Mouse (Mus musculus): Measurements from ENCODE around the gene Afap1l2. TPM values are rescaled to one million over a fixed set of nuclear protein-coding genes. Genes with fewer than 3 reads are reported as not detected.

The Afap1l2 gene
- polyA plus RNA-seq, 1 experiment from 2014 or later: 22.0 TPM

DNA sequence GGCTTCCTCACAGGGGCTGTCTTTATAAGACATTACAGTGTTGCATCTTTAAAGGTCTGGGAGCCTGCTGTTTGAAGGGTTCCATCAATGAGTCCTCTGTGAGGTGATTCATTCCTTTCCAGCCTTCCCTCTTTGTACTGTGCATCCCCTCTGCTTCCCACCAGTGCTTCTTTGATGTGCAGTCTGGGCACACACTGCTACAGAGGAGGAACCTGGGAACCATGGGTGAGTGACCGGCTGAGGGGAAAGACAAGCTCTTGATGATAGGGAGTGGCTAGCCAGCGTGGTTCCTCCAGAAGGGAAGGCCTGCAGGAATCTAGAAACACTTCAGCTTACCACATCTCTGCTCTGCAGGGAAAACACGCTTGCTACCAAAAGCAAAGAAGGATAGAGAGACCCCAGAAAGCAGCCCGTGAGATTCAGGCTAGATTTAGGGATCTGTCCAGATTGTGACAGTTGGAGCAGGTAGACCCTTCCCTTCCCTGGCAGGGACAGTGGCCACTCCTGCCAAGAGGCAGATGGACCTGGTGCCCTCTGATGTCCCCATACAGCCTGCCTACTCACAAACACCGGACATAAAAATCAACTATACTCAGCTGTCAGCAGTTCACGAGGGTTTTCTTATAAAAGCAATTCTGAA, 59.9 kb downstream of the Afap1l2 start:
- Histone ChIP-seq H3K27ac (ENCODE audit: low read length) (no peak overlapping the region), H3K36me3 (ENCODE audit: insufficient read depth, low read length) (no peaks in the 10 kb centered on the region; the same call in 1 of the 2 replicates), H3K4me3 (ENCODE audit: low read length) (no peak overlapping the region), H3K9me3 (ENCODE audit: low read length) (peaks cover 5% of the 10 kb centered on the region; the same call in 1 of the 2 replicates), H3K4me2 (replicated peaks; ENCODE audit: low read depth, low read length) (no peak overlapping the region), H3K27me3 (ENCODE audit: insufficient read depth, low read length) (no peaks in the 10 kb centered on the region), H3K4me1 (ENCODE audit: insufficient read depth, low read length) (peaks cover 12% of the 10 kb centered on the region), H3K9ac (replicated peaks; ENCODE audit: low read length) (no peak overlapping the region; the same call in 1 of the 2 replicates)
- no peak for ATAC-seq (ENCODE audit: low FRiP score, low TSS enrichment)
- WGBS: 50% methylated on average over 6 of the region's 6 CpGs

DNA sequence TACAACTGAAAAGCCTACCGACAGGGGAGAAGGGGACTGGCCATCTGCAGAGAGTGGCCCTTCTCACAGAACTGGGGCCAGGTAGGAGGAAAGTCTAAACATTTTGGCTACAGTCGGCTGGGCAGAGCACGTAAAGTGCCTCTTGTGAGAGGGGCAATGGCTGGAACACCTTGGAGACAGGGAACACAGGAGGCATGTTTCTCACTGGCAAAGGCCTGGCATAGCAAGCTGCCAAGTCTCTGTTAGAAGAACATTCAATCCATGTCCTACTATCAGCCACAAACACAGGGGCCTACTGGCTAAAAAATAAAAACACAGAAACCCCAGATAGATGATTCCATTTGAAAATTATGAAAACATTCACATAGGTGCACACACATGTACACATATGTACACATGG, 61.3 kb downstream of the Afap1l2 start:
- H3K27ac ChIP-seq (ENCODE audit: low read length): no peak overlapping the region
- H3K27me3 ChIP-seq (ENCODE audit: insufficient read depth, low read length): no peaks in the 10 kb centered on the region
- ATAC-seq (ENCODE audit: low FRiP score, low TSS enrichment): no peak
- peaks cover 5% of the 10 kb centered on the region; the same call in 1 of the 2 replicates for H3K9me3 ChIP-seq (ENCODE audit: low read length)
- peaks cover 12% of the 10 kb centered on the region for H3K4me1 ChIP-seq (ENCODE audit: insufficient read depth, low read length)
- no peak overlapping the region for H3K4me3 ChIP-seq (ENCODE audit: low read length)
- 63% methylated on average over 3 of the region's 3 CpGs for WGBS
- H3K36me3 ChIP-seq (ENCODE audit: insufficient read depth, low read length): no peaks in the 10 kb centered on the region; the same call in 1 of the 2 replicates
- H3K4me2 ChIP-seq (replicated peaks; ENCODE audit: low read depth, low read length): no peak overlapping the region
- no peak overlapping the region for H3K9ac ChIP-seq (replicated peaks; ENCODE audit: low read length)

DNA sequence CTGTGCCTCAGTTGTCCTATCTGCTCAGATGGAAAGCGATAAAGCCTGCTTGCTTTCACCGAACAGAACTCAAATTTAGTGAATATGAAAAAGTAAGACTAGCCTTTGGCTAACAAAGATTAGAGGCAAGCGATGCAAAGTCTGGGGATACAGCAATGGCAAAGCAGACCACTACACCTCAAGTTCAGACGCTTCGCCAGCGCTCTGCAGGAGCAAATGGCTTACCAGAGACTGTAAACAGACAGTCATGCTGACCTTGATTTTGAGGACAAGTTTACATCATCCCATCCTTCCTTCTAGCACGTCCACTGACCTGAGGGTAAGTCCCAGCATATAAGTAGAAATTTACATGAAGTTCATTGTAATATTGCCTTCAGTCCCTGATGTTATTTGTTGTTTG, 61.8 kb downstream of the Afap1l2 start:
- Histone ChIP-seq H3K4me1 (ENCODE audit: insufficient read depth, low read length) (peaks cover 12% of the 10 kb centered on the region), H3K9me3 (ENCODE audit: low read length) (peaks cover 5% of the 10 kb centered on the region; the same call in 1 of the 2 replicates), H3K9ac (replicated peaks; ENCODE audit: low read length) (no peak overlapping the region), H3K27me3 (ENCODE audit: insufficient read depth, low read length) (no peaks in the 10 kb centered on the region), H3K4me3 (ENCODE audit: low read length) (no peak overlapping the region), H3K4me2 (replicated peaks; ENCODE audit: low read depth, low read length) (no peak overlapping the region), H3K36me3 (ENCODE audit: insufficient read depth, low read length) (no peaks in the 10 kb centered on the region; the same call in 1 of the 2 replicates), H3K27ac (ENCODE audit: low read length) (no peak overlapping the region)
- 97% methylated on average over 7 of the region's 7 CpGs for WGBS
- ATAC-seq (ENCODE audit: low FRiP score, low TSS enrichment): no peak

DNA sequence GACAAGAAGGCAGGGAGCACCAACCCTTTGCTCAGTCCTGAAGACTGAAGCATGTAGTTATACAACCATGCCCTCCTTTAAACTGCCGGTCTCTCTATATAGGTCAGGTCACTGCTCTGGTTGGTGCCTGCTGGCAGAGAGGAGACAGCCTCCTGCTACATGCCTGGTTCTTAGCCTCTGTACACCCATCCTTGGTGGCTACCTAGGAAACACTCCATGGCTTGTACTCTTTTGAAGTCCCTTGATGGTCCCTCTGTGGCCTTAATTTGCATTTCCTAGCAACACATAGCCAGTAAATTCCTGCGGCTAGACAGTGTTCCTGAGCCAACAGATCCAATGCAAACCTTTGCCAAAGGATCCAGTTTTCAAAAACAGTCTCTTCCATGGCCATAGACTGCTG, 62.4 kb downstream of the Afap1l2 start:
- Histone ChIP-seq H3K4me1 (ENCODE audit: insufficient read depth, low read length) (peaks cover 12% of the 10 kb centered on the region), H3K27ac (ENCODE audit: low read length) (no peak overlapping the region), H3K36me3 (ENCODE audit: insufficient read depth, low read length) (no peaks in the 10 kb centered on the region; the same call in 1 of the 2 replicates), H3K27me3 (ENCODE audit: insufficient read depth, low read length) (no peaks in the 10 kb centered on the region), H3K9me3 (ENCODE audit: low read length) (peaks cover 5% of the 10 kb centered on the region; the same call in 1 of the 2 replicates), H3K4me2 (replicated peaks; ENCODE audit: low read depth, low read length) (no peak overlapping the region), H3K9ac (replicated peaks; ENCODE audit: low read length) (no peak overlapping the region), H3K4me3 (ENCODE audit: low read length) (no peak overlapping the region)
- ATAC-seq (ENCODE audit: low FRiP score, low TSS enrichment): no peak
- 54% methylated on average over 2 of the region's 2 CpGs for WGBS

DNA sequence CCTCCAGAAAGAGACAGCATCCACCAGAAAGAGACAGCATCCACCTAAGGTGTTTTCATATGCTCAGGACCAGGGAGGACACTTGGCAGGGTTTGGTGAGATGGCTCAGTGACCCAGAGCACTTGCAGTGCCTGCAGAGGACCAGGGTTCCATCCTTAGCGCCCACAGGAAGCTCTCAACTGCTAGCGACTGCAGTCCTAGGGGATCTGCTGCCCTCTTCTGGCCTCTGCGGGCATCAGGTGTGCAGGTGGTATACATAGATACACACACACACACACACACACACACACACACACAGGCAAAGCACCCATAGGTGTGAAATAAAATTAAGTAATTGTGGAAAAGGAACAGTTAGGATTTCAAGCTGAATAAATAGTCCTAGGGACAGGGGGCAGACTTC, 63.2 kb downstream of the Afap1l2 start:
- Histone ChIP-seq H3K4me2 (replicated peaks; ENCODE audit: low read depth, low read length) (no peak overlapping the region), H3K4me1 (ENCODE audit: insufficient read depth, low read length) (peaks cover 12% of the 10 kb centered on the region), H3K9me3 (ENCODE audit: low read length) (peaks cover 5% of the 10 kb centered on the region; the same call in 1 of the 2 replicates), H3K4me3 (ENCODE audit: low read length) (no peak overlapping the region), H3K36me3 (ENCODE audit: insufficient read depth, low read length) (no peaks in the 10 kb centered on the region; the same call in 1 of the 2 replicates), H3K9ac (replicated peaks; ENCODE audit: low read length) (no peak overlapping the region), H3K27ac (ENCODE audit: low read length) (peak overlapping the region; percentile 82), H3K27me3 (ENCODE audit: insufficient read depth, low read length) (no peaks in the 10 kb centered on the region)
- WGBS: 94% methylated on average over 3 of the region's 3 CpGs
- no peak for ATAC-seq (ENCODE audit: low FRiP score, low TSS enrichment)

DNA sequence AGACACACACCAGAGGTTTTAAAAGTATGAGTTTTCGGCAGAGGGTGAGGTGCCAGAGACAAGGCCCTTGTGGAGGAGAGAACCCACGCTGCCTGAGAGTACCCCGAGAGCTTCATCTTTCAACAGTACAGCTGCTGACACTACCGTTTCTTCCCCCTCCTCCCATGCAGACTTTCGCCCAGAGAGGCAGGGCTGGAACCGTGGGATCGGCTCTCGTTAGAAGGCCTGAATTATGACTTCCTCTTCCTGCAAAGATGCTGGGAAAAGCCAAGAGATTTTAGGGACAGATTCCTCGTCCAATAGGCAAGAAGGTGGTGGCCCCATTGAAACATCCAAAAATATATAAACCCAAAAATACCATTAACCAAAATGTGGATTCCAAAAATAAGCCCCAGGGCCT, 63.8 kb downstream of the Afap1l2 start:
- ATAC-seq (ENCODE audit: low FRiP score, low TSS enrichment): peak; percentile 54; the same call in 1 of the 2 replicates
- WGBS: 32% methylated on average over 9 of the region's 9 CpGs
- no peaks in the 10 kb centered on the region for H3K27me3 ChIP-seq (ENCODE audit: insufficient read depth, low read length)
- H3K9ac ChIP-seq (replicated peaks; ENCODE audit: low read length): no peak overlapping the region
- H3K4me2 ChIP-seq (replicated peaks; ENCODE audit: low read depth, low read length): no peak overlapping the region
- H3K9me3 ChIP-seq (ENCODE audit: low read length): peaks cover 5% of the 10 kb centered on the region; the same call in 1 of the 2 replicates
- H3K4me3 ChIP-seq (ENCODE audit: low read length): no peak overlapping the region
- H3K36me3 ChIP-seq (ENCODE audit: insufficient read depth, low read length): no peaks in the 10 kb centered on the region; the same call in 1 of the 2 replicates
- H3K27ac ChIP-seq (ENCODE audit: low read length): peak overlapping the region; percentile 82
- peaks cover 12% of the 10 kb centered on the region for H3K4me1 ChIP-seq (ENCODE audit: insufficient read depth, low read length)

DNA sequence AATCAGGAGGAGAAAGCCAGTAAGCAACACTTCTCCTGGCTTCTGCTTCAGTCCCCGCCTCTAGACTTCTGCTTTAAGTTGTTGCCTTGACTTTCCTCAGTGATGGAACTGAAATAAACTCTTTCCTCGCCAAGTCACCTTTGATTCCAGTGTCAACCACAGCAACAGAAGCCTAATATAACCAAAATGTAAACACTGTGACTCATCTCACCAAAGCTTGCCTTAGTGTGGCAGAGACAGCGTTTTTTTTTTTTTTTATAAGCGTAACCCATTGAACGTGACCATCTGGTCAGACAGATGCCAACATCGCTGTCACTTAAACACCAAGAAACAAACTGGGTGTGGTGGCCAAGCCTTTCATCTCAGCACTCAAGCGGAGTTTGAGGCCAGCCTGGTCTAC, 65.8 kb downstream of the Afap1l2 start:
- H3K4me1 ChIP-seq (ENCODE audit: insufficient read depth, low read length): peaks cover 12% of the 10 kb centered on the region
- no peak overlapping the region for H3K4me3 ChIP-seq (ENCODE audit: low read length)
- H3K9ac ChIP-seq (replicated peaks; ENCODE audit: low read length): no peak overlapping the region
- 90% methylated on average over 7 of the region's 7 CpGs for WGBS
- no peaks in the 10 kb centered on the region; the same call in 1 of the 2 replicates for H3K36me3 ChIP-seq (ENCODE audit: insufficient read depth, low read length)
- no peak overlapping the region for H3K27ac ChIP-seq (ENCODE audit: low read length)
- peaks cover 5% of the 10 kb centered on the region; the same call in 1 of the 2 replicates for H3K9me3 ChIP-seq (ENCODE audit: low read length)
- H3K4me2 ChIP-seq (replicated peaks; ENCODE audit: low read depth, low read length): no peak overlapping the region
- H3K27me3 ChIP-seq (ENCODE audit: insufficient read depth, low read length): no peaks in the 10 kb centered on the region
- ATAC-seq (ENCODE audit: low FRiP score, low TSS enrichment): no peak

DNA sequence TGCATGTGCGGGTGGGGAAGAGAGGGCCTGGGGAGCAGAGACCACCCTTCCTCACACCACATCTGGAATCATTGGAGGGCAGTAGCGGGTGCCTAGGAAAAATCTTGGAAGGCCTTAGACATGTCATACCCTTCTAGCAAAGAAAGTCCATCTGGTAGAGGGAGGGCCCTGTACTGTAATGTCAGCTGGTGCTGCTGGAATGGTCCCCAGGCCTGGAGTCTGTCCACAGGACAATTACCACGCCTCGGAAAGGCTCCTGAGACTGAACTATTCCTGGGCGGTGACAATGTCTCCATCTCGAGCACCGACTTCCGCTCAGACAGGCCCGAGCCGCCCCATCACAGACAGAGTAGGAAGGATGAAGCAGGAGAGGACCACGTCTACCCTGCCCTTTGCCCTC, 67.5 kb downstream of the Afap1l2 start:
- Histone ChIP-seq H3K36me3 (ENCODE audit: insufficient read depth, low read length) (peaks cover 3% of the 10 kb centered on the region; the same call in 1 of the 2 replicates), H3K9me3 (ENCODE audit: low read length) (peaks cover 5% of the 10 kb centered on the region; the same call in 1 of the 2 replicates), H3K4me1 (ENCODE audit: insufficient read depth, low read length) (peaks cover 16% of the 10 kb centered on the region), H3K27me3 (ENCODE audit: insufficient read depth, low read length) (no peaks in the 10 kb centered on the region), H3K4me3 (ENCODE audit: low read length) (no peak overlapping the region), H3K27ac (ENCODE audit: low read length) (no peak overlapping the region), H3K4me2 (replicated peaks; ENCODE audit: low read depth, low read length) (no peak overlapping the region), H3K9ac (replicated peaks; ENCODE audit: low read length) (no peak overlapping the region)
- WGBS: 88% methylated on average over 11 of the region's 11 CpGs
- ATAC-seq (ENCODE audit: low FRiP score, low TSS enrichment): no peak

DNA sequence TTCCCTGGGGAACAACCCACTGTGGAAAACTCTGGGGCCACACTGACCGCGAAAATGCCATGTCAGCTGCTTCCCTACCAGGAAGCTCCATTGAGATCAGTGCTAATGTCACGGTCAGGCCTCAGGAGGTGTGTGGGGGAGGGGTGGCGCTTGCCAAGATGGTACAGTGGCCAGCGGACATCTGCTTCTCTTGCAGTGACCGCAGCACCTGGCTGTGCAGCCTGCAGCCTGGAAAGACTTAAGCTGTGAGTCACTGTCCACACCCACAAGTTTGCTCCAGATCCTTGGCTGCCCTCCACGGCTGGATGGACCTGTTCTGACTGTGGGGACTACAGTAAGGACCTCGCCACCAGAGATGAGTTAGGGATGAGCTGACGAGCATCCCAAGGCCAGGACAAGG, 68.2 kb downstream of the Afap1l2 start:
- WGBS: 78% methylated on average over 9 of the region's 9 CpGs
- Histone ChIP-seq H3K4me1 (ENCODE audit: insufficient read depth, low read length) (peaks cover 15% of the 10 kb centered on the region), H3K36me3 (ENCODE audit: insufficient read depth, low read length) (peaks cover 3% of the 10 kb centered on the region; the same call in 1 of the 2 replicates), H3K4me2 (replicated peaks; ENCODE audit: low read depth, low read length) (no peak overlapping the region), H3K9me3 (ENCODE audit: low read length) (peaks cover 4% of the 10 kb centered on the region; the same call in 1 of the 2 replicates), H3K9ac (replicated peaks; ENCODE audit: low read length) (no peak overlapping the region), H3K27ac (ENCODE audit: low read length) (peak overlapping the region; percentile 27; the same call in 1 of the 2 replicates), H3K27me3 (ENCODE audit: insufficient read depth, low read length) (no peaks in the 10 kb centered on the region), H3K4me3 (ENCODE audit: low read length) (no peak overlapping the region)
- ATAC-seq (ENCODE audit: low FRiP score, low TSS enrichment): peak; percentile 26; the same call in 1 of the 2 replicates

DNA sequence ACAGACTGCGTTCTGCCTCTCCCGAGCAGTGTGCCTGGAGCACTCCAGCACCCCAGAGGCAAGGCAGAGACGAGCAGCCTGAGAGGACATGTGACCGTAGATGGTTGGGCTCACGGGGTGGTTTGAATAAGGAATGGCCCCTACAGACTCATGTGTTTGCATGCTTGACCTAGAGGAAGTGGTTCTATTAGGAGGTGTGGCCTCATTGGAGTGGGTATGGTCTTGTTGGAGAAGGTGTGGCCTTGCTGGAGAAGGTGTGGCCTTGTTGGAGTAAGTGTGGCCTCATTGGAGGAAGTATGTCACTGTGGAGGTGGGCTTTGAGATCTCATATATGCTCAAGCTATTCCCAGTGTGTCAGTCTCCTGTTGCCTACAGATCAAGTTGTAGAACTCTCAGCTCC, 70.1 kb downstream of the Afap1l2 start:
- Histone ChIP-seq H3K4me3 (ENCODE audit: low read length) (no peak overlapping the region), H3K4me1 (ENCODE audit: insufficient read depth, low read length) (0 out of 2 replicates have a peak, but pooled peaks cover 4% of the 10 kb centered on the region), H3K36me3 (ENCODE audit: insufficient read depth, low read length) (peaks cover 3% of the 10 kb centered on the region; the same call in 1 of the 2 replicates), H3K27ac (ENCODE audit: low read length) (no peak overlapping the region), H3K27me3 (ENCODE audit: insufficient read depth, low read length) (no peaks in the 10 kb centered on the region), H3K9ac (replicated peaks; ENCODE audit: low read length) (no peak overlapping the region), H3K4me2 (replicated peaks; ENCODE audit: low read depth, low read length) (no peak overlapping the region), H3K9me3 (ENCODE audit: low read length) (no peaks in the 10 kb centered on the region; the same call in 1 of the 2 replicates)
- no peak for ATAC-seq (ENCODE audit: low FRiP score, low TSS enrichment)
- WGBS: 90% methylated on average over 5 of the region's 5 CpGs

All from kidney, embryonic 16.5 days (tissue).